Comparison of ENCODE assay signal across 10 mouse cellular contexts in genomic region chr4:148249341-148249740, GRCm38 (mm10). TPM values are rescaled to one million over a fixed set of nuclear protein-coding genes. Genes with fewer than 3 reads are reported as not detected.
A peak's percentile ranks its signal among the peaks of the same experiment; 100 is the strongest.
DNase-seq lines count a peak whose midpoint lies in the region; ATAC-seq and TF ChIP-seq lines count a peak whose summit lies in the region.
"Had no signal": no experiment of that assay in that cellular context is flagged by ENCODE, and none has a peak within 500 bp of the region (broad histone marks: within the 10 kb centered on the region; RNA-seq: fewer than 3 reads in every experiment).

No protein-coding gene starts in this region.

- no peaks in the 10 kb centered on the region for H3K79me2 ChIP-seq in heart, adult 2 months (replicated peaks; ENCODE audit: control insufficient read depth, insufficient read depth, low read length)

- no peaks in the 10 kb centered on the region for H3K27me3 ChIP-seq in heart, adult 2 months (ENCODE audit: control insufficient read depth, insufficient read depth, low read length)
- peaks cover 2% of the 10 kb centered on the region; the same call in 1 of the 2 replicates for H3K27me3 ChIP-seq in kidney, embryonic 14.5 days (ENCODE audit: control insufficient read depth, insufficient read depth, low read length)
- H3K27me3 ChIP-seq: heart, embryonic 15.5 days; limb, embryonic 13.5 days had no signal

- 35% methylated on average over 10 of the region's 10 CpGs for WGBS in heart, adult 2 months
- 48% methylated on average over 10 of the region's 10 CpGs for WGBS in kidney, embryonic 14.5 days

- TF ChIP-seq POLR2A in heart, adult 2 months (IDR thresholded peaks at IDR 0.05; ENCODE audit: insufficient read depth, low read depth, low read length), result no peak

- TF ChIP-seq CTCF in heart, adult 2 months (IDR thresholded peaks at IDR 0.05), result peak; percentile 26; the same call in 1 of the 2 replicates

- ATAC-seq in common myeloid progenitor, adult 5-6 weeks (replicated peaks; ENCODE audit: low read depth, poor library complexity, severe bottlenecking), result peak; percentile 39; the same call in 1 of the 2 replicates
- no peak for ATAC-seq in activated CD4-positive, CD25-positive, alpha-beta regulatory T cell, adult 4 months
- no peak for ATAC-seq in kidney, embryonic 14.5 days (ENCODE audit: low FRiP score, low TSS enrichment)

- intact Hi-C loops in heart, adult 2 months (cut with DNase I), result no loop called here

- no peaks in the 10 kb centered on the region for H3K36me3 ChIP-seq in heart, adult 2 months (ENCODE audit: control insufficient read depth, insufficient read depth, low read length)
- H3K36me3 ChIP-seq in kidney, embryonic 14.5 days (ENCODE audit: control insufficient read depth, insufficient read depth, low read length), result no peaks in the 10 kb centered on the region
- H3K36me3 ChIP-seq: heart, embryonic 15.5 days; limb, embryonic 13.5 days had no signal

- peaks cover 8% of the 10 kb centered on the region; the same call in 1 of the 2 replicates for H3K9me3 ChIP-seq in kidney, embryonic 14.5 days (ENCODE audit: control insufficient read depth, low read length)
- H3K9me3 ChIP-seq: heart, embryonic 15.5 days had no signal

- H3K9ac ChIP-seq in heart, adult 2 months (ENCODE audit: low read depth, low read length), result no peak overlapping the region
- H3K9ac ChIP-seq in kidney, embryonic 14.5 days (ENCODE audit: low read depth, low read length), result no peak overlapping the region
- H3K9ac ChIP-seq: heart, embryonic 15.5 days; limb, embryonic 13.5 days had no signal

- no peaks in the 10 kb centered on the region for H3K4me1 ChIP-seq in heart, adult 2 months (ENCODE audit: control insufficient read depth, insufficient read depth, low read length)
- no peaks in the 10 kb centered on the region for H3K4me1 ChIP-seq in kidney, embryonic 14.5 days (ENCODE audit: control insufficient read depth, insufficient read depth, low read length)
- H3K4me1 ChIP-seq: heart, embryonic 15.5 days; limb, embryonic 13.5 days had no signal

- no peak overlapping the region for H3K4me2 ChIP-seq in kidney, embryonic 14.5 days (replicated peaks; ENCODE audit: low read depth, low read length)
- H3K4me2 ChIP-seq: heart, embryonic 15.5 days; limb, embryonic 13.5 days had no signal

- DNase-seq in heart, adult 2 months, result no peak
- DNase-seq in heart, adult 8-10 months (ENCODE audit: low spot score), result no peak
- peak; percentile 30 for DNase-seq in retina, postnatal 1 day
- DNase-seq in retina, embryonic 14.5 days (ENCODE audit: low spot score), result no peak
- DNase-seq in naive thymus-derived CD4-positive, alpha-beta T cell, adult 2 months (ENCODE audit: low read depth), result peak; percentile 3

- H3K4me3 ChIP-seq in heart, adult 2 months, result no peak overlapping the region
- no peak overlapping the region for H3K4me3 ChIP-seq in kidney, embryonic 14.5 days (ENCODE audit: low read length)
- H3K4me3 ChIP-seq: heart, embryonic 15.5 days; limb, embryonic 13.5 days had no signal

- H3K27ac ChIP-seq in heart, adult 2 months, result no peak overlapping the region
- no peak overlapping the region for H3K27ac ChIP-seq in kidney, embryonic 14.5 days (ENCODE audit: low read depth, low read length)
- H3K27ac ChIP-seq: heart, embryonic 15.5 days; limb, embryonic 13.5 days had no signal

- TF ChIP-seq EP300 in heart, adult 2 months (IDR thresholded peaks at IDR 0.05; ENCODE audit: insufficient read depth, low read depth, low read length), result no peak

RNA-seq across cellular contexts. Expression of gene Disp3, which starts 38.4 kb away (rescaled TPM):
- not detected for total RNA-seq in heart, adult 2 months (2021)
- not detected in 2 replicates for polyA plus RNA-seq in heart, adult 2 months (2012; rRNA removed)
- total RNA-seq in heart, adult 8-10 months (2022), result under 1 TPM in 1 of 4 experiments, not detected in 3; 0.06 TPM
- not detected in 2 replicates for total RNA-seq in common myeloid progenitor, adult 5-6 weeks (2017)
- polyA plus RNA-seq in activated CD4-positive, CD25-positive, alpha-beta regulatory T cell, adult 4 months (2017; shearing (Covaris generic)), result not detected
- polyA plus RNA-seq in kidney, embryonic 14.5 days (2014; fragmentation: Nextera tagmentation; extraction: Ambion mirVana), result 0.14 and 0.34 TPM in 2 replicates
- polyA plus RNA-seq: heart, embryonic 15.5 days had no signal

Comparison
In these comparisons a context has a peak if more than half of its experiments do, and no peak if none do; other contexts are left out.
1. DNase-seq: peak in retina, postnatal 1 day (single experiment) and naive thymus-derived CD4-positive, alpha-beta T cell, adult 2 months (single experiment); none in heart, adult 2 months (0 of 2), heart, adult 8-10 months (single experiment) and retina, embryonic 14.5 days (single experiment).